Mouse (Mus musculus) midbrain, embryonic 12.5 days (tissue): ENCODE data around the gene Fgfr2. TPM values are rescaled to one million over a fixed set of nuclear protein-coding genes. Genes with fewer than 3 reads are reported as not detected.

Experiments used
- ATAC-seq: fragments of 200-750 bp; cut with Nextera tagmentation; 2 replicates; pipeline ENCODE4 v1.8.0; 2017; ENCODE audit warnings: low read depth, moderate TSS enrichment, moderate library complexity; ENCODE audit not compliant: low FRiP score
- H3K27ac ChIP-seq: fragments of 300-500 bp; sonication (generic); replicated peaks from 2 replicates; pipeline ENCODE4 v1.5.1; 2016; ENCODE audit warnings: mild to moderate bottlenecking
- H3K27me3 ChIP-seq: fragments of 300-500 bp; sonication (generic); 2 replicates; pipeline ENCODE4 v1.6.1; 2016; ENCODE audit warnings: mild to moderate bottlenecking
- H3K36me3 ChIP-seq: fragments of 300-500 bp; sonication (generic); 2 replicates; pipeline ENCODE4 v1.6.1; 2016
- H3K4me1 ChIP-seq: fragments of 300-500 bp; sonication (generic); 2 replicates; pipeline ENCODE4 v1.6.1; 2016
- H3K4me2 ChIP-seq: fragments of 300-500 bp; sonication (generic); replicated peaks from 2 replicates; pipeline ENCODE4 v1.6.1; 2016; ENCODE audit warnings: mild to moderate bottlenecking, moderate library complexity
- H3K4me3 ChIP-seq: fragments of 300-500 bp; sonication (generic); 2 replicates; pipeline ENCODE4 v1.5.1; 2016; ENCODE audit warnings: mild to moderate bottlenecking
- H3K9ac ChIP-seq: fragments of 300-500 bp; sonication (generic); replicated peaks from 2 replicates; pipeline ENCODE4 v1.6.1; 2016; ENCODE audit warnings: mild to moderate bottlenecking, moderate library complexity
- H3K9me3 ChIP-seq: fragments of 300-500 bp; sonication (generic); 2 replicates; pipeline ENCODE4 v1.6.1; 2016; ENCODE audit warnings: mild to moderate bottlenecking
- WGBS: fragments of 180-500 bp; shearing (Covaris S2); methylation state at CpG from one replicate; pipeline ENCODE4 v1.1.7; 2016; 5-methylcytosine and 5-hydroxymethylcytosine counted together
- polyA plus RNA-seq: library from polyadenylated mRNA; unstranded; fragments of >200 nt; fragmentation: Nextera tagmentation; extraction: Ambion mirVana; gene quantifications from 2 replicates; pipeline ENCODE4 v1.2.1, GENCODE M21; 2016

Fgfr2 gene
- polyA plus RNA-seq, 1 experiment from 2014 or later = 96.5 TPM

DNA sequence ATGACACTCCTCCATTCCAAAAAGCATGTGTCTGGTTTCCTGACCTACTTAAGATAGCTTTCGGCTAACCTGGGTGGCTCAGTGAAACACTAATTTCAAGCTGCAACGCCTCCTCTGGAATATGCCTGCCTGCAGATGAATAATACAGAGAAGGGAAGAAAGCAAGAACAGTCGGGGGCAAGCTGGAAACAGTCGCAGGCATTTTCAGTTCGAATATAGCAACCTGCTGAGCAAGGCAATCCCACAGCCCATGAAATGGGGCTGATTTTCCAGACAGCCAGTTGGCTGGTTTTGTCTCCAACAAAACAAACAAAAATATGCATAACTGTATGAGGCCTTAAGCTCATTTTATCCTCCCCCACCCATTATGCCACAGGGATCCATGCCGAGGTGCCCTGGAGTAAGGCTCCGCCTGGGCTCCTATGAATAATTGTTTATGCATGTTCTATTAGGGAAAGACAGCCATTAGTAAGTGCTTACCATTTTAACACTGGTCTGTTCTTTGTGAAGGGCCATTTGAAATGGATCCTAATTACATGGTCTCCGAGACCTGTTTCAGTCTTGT, 2741.7 kb downstream of the Fgfr2 start:
- H3K27me3 ChIP-seq = peaks cover 70% of the 10 kb centered on the region
- peaks cover 3% of the 10 kb centered on the region; the same call in 1 of the 2 replicates for H3K36me3 ChIP-seq
- H3K4me2 ChIP-seq = no peak overlapping the region
- H3K9me3 ChIP-seq = no peaks in the 10 kb centered on the region; the same call in 1 of the 2 replicates
- 62% methylated on average over 8 of the region's 8 CpGs for WGBS
- peaks cover 20% of the 10 kb centered on the region for H3K4me1 ChIP-seq
- no peak overlapping the region; the same call in 1 of the 2 replicates for H3K27ac ChIP-seq
- ATAC-seq = no peak
- H3K9ac ChIP-seq = no peak overlapping the region
- no peak overlapping the region for H3K4me3 ChIP-seq

DNA sequence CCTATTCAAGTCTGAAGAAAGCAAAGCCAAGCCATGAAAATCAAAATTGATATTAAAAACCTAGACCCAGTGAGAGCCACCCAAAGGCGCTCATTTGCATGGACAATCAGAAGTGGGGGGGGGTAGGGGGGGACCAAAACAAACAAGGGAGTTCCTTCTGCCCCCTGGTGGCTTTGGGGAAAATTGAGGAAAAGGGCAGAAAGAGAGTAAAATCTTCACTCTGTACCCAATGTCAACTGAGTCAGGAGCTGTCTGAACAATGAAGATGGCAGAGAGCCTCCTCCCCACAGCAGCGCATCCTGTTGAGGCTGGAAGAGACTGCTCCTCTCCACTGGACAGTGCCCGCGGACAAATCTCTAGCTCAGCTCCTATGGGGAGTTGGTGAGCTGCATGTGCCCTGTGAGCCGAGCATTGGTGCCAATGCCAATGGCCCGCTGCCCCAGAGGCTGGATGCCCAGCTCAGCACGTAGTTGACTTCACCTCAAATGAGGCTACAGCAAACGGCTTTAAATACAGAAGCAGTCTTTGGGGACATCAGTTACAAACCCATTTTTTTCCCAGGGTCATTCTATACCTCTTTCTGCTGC, 2742.3 kb downstream of the Fgfr2 start:
- H3K36me3 ChIP-seq = peaks cover 3% of the 10 kb centered on the region; the same call in 1 of the 2 replicates
- peak overlapping the region; percentile 20; the same call in 1 of the 2 replicates for H3K27ac ChIP-seq
- no peak overlapping the region for H3K4me3 ChIP-seq
- H3K9me3 ChIP-seq = no peaks in the 10 kb centered on the region; the same call in 1 of the 2 replicates
- 82% methylated on average over 8 of the region's 8 CpGs for WGBS
- no peak for ATAC-seq
- H3K4me2 ChIP-seq = no peak overlapping the region
- H3K4me1 ChIP-seq = peaks cover 16% of the 10 kb centered on the region
- peaks cover 72% of the 10 kb centered on the region for H3K27me3 ChIP-seq
- H3K9ac ChIP-seq = no peak overlapping the region

DNA sequence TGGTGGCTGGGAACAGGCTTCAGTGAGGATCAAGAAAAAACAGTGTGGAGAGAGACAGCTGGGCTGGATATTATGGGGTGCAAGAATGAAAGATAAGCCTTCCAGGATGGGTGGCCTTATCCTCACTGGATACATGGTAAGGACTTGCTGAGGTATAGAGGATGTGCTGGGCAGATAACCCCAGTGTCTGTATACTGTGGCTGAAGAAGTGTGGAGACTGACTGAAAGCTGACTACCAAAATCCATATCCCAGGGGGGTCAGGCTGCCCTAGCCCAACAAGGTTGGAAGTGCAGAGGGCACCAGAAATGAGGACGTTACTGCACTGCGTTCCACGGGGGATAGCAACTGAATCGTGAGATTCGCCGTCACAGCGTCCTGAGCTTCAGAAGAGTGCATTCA, 2742.8 kb downstream of the Fgfr2 start:
- peaks cover 73% of the 10 kb centered on the region for H3K27me3 ChIP-seq
- peaks cover 11% of the 10 kb centered on the region for H3K4me1 ChIP-seq
- peaks cover 3% of the 10 kb centered on the region; the same call in 1 of the 2 replicates for H3K36me3 ChIP-seq
- H3K4me2 ChIP-seq = no peak overlapping the region
- H3K27ac ChIP-seq = no peak overlapping the region
- no peak for ATAC-seq
- no peak overlapping the region for H3K4me3 ChIP-seq
- H3K9me3 ChIP-seq = no peaks in the 10 kb centered on the region; the same call in 1 of the 2 replicates
- no peak overlapping the region for H3K9ac ChIP-seq
- 83% methylated on average over 7 of the region's 7 CpGs for WGBS

DNA sequence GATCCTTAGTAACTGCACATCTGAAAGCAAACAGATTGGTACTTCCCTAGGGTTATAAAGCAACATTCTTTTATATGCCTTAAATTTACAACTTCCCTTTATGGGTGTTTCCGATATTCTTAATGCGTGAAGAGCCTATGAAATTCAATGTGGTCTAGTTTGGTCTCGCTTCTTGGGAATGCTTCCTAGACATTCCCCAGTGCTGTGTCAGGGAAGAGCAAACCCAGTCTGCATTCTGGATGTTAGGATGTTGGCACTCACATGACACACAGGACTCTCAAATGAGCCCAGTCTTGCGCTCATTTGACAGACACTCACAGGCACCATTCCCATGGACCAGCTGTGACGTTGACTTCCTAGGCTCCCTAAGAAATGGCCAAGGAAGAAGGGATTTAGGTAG, 2743.3 kb downstream of the Fgfr2 start:
- Histone ChIP-seq H3K9ac (no peak overlapping the region), H3K36me3 (peaks cover 3% of the 10 kb centered on the region; the same call in 1 of the 2 replicates), H3K4me3 (no peak overlapping the region), H3K27me3 (peaks cover 78% of the 10 kb centered on the region), H3K4me2 (no peak overlapping the region), H3K27ac (no peak overlapping the region), H3K4me1 (peaks cover 9% of the 10 kb centered on the region), H3K9me3 (no peaks in the 10 kb centered on the region; the same call in 1 of the 2 replicates)
- 90% methylated on average over 5 of the region's 5 CpGs for WGBS
- no peak for ATAC-seq

DNA sequence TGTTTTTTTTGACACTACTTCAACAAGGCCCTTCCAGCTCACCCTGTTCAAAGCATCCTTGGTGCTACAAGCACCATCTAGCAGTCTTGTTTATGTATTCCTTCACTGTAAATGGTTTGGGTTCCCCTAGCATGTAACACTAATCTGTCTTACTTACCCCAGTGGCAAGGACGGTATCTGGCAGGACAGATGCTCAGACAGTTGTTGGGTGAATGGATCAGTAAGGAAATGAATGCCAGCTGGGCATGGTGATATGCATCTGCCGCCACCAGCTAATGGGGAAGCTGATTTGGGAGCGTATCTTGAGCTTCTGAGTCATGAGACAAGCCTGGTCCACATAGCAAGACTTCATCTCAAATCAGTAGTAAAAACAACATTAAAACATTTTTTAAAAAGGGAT, 2744.8 kb downstream of the Fgfr2 start:
- ATAC-seq = no peak
- WGBS = 89% methylated on average over 3 of the region's 3 CpGs
- H3K27me3 ChIP-seq = peaks cover 82% of the 10 kb centered on the region

DNA sequence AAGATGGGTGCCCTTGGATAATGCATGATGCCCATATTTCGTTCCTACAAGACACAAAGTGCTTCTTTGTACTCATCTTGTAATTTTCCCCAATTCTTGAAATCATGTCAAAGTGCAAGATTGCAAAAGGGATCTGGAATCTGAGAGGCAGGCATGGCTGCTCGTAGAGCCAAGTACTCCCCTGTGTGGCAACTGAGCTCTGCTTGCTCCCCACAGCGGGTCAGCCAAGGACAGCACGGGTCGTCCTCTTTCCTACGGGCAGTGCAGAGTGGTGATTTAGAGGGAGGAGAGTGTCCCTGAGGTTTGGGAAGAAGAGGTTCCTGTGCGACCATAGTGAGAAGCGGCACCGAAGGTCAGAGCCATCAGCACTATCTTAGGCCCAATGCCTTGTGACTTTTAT, 2748.8 kb downstream of the Fgfr2 start:
- Histone ChIP-seq H3K4me2 (no peak overlapping the region), H3K36me3 (no peaks in the 10 kb centered on the region), H3K9ac (no peak overlapping the region), H3K4me1 (peaks cover 13% of the 10 kb centered on the region), H3K27ac (no peak overlapping the region), H3K27me3 (peaks cover 88% of the 10 kb centered on the region), H3K9me3 (peaks cover 7% of the 10 kb centered on the region; the same call in 1 of the 2 replicates), H3K4me3 (no peak overlapping the region)
- ATAC-seq = no peak
- 84% methylated on average over 9 of the region's 9 CpGs for WGBS

More for the DNA sequence above, 2744.8 kb downstream of the Fgfr2 start:
- Histone ChIP-seq H3K4me2 (no peak overlapping the region), H3K4me1 (peaks cover 9% of the 10 kb centered on the region), H3K27ac (no peak overlapping the region), H3K4me3 (no peak overlapping the region), H3K36me3 (peaks cover 3% of the 10 kb centered on the region; the same call in 1 of the 2 replicates), H3K9me3 (no peaks in the 10 kb centered on the region; the same call in 1 of the 2 replicates), H3K9ac (no peak overlapping the region)

DNA sequence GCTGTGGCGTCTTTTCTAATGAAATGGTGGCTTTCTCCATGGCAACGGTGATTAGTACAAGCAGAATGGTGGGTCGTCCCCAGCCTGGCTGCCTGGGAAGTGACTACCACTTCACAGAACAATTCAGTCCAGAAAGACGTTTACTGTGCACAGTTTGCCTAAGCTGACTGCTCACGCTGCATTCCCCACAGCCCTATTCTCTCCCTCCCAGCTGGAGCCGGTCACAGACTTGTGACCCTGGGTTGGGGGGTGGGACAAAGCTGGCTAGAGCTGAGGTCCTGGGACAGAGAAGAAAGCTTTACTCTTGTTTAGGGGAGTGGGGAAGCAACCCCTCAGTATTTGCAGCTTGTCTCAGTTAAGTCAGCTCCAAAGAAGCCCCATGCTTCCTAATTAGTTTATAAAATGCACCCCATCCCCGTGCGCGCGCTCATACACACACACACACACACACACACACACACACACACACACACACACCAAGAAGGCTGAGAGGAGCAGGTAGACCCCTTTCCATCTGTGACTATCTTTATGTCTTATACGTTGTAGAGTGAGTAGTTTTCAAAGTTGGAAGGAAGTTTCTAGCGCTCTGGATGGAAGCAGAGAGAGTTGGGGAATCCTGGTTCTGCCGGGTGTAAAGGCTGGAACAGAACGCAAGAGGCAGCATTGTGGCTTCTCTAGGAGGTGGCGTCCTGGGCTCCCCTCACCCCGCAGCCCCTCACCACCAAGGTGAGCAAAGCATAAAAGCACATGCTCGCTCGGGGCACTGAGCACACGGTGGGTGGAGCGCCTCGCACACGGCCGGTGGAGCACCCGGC, 2754.1 kb downstream of the Fgfr2 start:
- peaks cover 70% of the 10 kb centered on the region for H3K27me3 ChIP-seq
- H3K36me3 ChIP-seq = no peaks in the 10 kb centered on the region
- ATAC-seq = peak; percentile 62
- H3K9ac ChIP-seq = peak overlapping the region; percentile 8; the same call in 1 of the 2 replicates
- 11% methylated on average over 24 of the region's 24 CpGs for WGBS
- H3K27ac ChIP-seq = peak overlapping the region; percentile 63
- H3K4me1 ChIP-seq = peaks cover 39% of the 10 kb centered on the region
- H3K4me2 ChIP-seq = peak overlapping the region; percentile 41
- peaks cover 12% of the 10 kb centered on the region; the same call in 1 of the 2 replicates for H3K9me3 ChIP-seq
- H3K4me3 ChIP-seq = peak overlapping the region; percentile 9; the same call in 1 of the 2 replicates

DNA sequence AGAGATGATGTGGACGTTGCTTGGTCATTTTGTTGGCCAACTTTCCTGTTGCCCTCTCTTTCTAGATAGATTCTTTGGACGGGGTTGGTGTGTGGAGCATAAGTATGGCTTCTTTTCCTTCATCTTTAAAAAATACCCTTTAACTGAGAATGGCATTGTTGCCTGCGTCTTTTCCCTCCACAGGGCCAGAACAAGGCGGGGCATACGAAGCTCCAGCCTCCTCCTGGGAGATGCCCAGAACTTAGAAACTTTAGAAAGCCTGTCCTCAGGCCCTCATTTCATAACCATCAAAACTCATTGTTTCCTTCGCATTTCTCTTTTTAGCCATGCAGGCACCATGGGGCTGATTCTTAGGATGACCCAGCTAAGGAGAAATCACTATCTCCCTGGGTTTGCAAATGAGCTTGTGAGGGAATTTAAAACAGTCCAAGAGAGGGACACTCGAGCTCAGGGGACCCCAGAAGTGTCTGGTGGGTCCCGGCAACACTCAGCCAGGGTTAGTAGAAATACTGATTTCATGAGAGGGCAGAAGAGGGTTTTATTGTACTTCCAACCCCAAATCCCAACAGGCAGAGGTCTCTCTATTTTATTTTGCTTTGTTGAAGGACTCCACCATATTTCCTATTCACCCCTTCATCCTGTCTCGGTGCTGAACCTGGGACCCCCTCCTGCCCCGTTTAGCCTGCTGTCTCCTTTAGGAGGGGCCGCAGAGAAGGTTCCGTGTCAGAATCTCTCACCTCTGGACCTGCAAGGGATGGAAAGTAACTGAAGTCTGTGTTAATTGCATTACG, 2754.9 kb downstream of the Fgfr2 start:
- Histone ChIP-seq H3K9me3 (peaks cover 12% of the 10 kb centered on the region; the same call in 1 of the 2 replicates), H3K27me3 (peaks cover 63% of the 10 kb centered on the region), H3K36me3 (no peaks in the 10 kb centered on the region), H3K9ac (peak overlapping the region; percentile 8; the same call in 1 of the 2 replicates), H3K4me2 (peak overlapping the region; percentile 41), H3K4me3 (peak overlapping the region; percentile 9; the same call in 1 of the 2 replicates), H3K27ac (peak overlapping the region; percentile 63), H3K4me1 (peaks cover 39% of the 10 kb centered on the region)
- peak; percentile 20 for ATAC-seq
- WGBS = 6% methylated on average over 13 of the region's 13 CpGs

DNA sequence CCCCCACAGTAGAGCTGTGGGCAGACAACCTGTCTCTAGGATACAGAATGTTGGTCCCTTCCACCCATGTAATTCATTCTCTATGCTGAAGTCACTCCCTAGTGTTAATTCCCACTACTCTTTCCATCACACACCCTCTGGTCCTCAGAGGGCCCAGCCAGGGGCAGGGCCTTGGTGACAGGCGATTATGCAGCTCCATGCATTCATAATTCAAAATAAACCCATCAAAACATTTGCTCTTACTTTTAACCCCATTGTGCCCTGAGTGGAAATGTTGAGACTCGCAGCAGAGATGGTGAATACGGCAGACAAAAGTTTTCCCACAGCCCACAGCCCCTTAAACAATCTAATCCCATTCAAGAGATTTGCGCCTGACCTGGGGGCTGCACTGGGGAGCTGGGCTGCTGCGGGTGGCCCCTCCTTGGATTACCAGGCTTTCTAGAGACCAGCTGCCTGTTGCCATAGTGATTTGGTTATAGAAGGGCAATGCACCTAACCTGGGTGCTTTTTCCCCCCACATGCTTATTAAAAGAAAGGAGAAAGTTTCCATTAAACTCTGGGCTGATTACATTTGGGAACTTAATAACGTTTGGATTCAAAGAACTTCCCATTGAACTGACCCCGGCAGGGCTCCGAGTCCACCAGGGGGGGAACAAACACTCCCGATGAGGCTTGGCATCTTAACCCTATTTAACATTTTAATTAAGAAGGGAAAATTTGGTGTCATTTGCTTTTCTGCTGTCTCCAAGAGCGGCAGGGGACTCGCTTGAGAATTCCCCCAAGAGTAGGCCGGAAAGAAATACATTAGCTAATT, 2755.7 kb downstream of the Fgfr2 start:
- no peaks in the 10 kb centered on the region for H3K36me3 ChIP-seq
- peaks cover 12% of the 10 kb centered on the region; the same call in 1 of the 2 replicates for H3K9me3 ChIP-seq
- peak; percentile 89 for ATAC-seq
- peak overlapping the region; percentile 41; the same call in 1 of the 2 replicates for H3K4me2 ChIP-seq
- H3K4me3 ChIP-seq = no peak overlapping the region
- H3K27me3 ChIP-seq = peaks cover 56% of the 10 kb centered on the region
- no peak overlapping the region for H3K9ac ChIP-seq
- H3K4me1 ChIP-seq = peaks cover 39% of the 10 kb centered on the region
- peak overlapping the region; percentile 63 for H3K27ac ChIP-seq
- WGBS = 3% methylated on average over 12 of the region's 12 CpGs

DNA sequence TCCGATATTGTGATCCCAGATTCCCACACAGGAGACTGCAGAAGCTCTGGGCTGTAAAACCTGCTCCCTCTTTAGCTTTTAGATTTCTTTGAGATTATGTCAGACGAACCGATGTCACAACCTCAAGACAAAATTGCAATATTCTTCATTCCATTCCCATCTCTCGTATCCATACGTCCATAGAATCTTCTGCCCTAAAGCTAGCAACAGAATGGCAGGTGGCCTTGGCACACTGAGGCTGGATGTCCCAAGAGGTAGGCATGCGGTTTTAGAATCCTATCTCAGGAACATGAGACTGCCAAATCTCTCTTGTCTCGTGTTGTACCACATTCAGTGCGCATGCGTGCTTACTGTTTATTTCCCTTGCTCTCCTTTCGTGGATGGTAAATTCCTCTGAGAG, 2757.4 kb downstream of the Fgfr2 start:
- H3K9ac ChIP-seq = no peak overlapping the region
- no peak overlapping the region for H3K4me3 ChIP-seq
- peaks cover 4% of the 10 kb centered on the region; the same call in 1 of the 2 replicates for H3K9me3 ChIP-seq
- H3K36me3 ChIP-seq = no peaks in the 10 kb centered on the region
- H3K27ac ChIP-seq = no peak overlapping the region
- WGBS = 93% methylated on average over 10 of the region's 10 CpGs
- H3K4me1 ChIP-seq = peaks cover 39% of the 10 kb centered on the region
- no peak overlapping the region for H3K4me2 ChIP-seq
- ATAC-seq = no peak
- peaks cover 42% of the 10 kb centered on the region for H3K27me3 ChIP-seq
